Mouse (Mus musculus) heart, postnatal 0 days (tissue): ENCODE results near the gene Gm17428.

Experiments
- CTCF ChIP-seq: IDR thresholded peaks from 2 replicates; pipeline ENCODE4 v1.5.1; 2016; ENCODE audit warnings: antibody characterized with exemption, control low read depth, low read depth
- EP300 ChIP-seq: IDR thresholded peaks from 2 replicates; pipeline ENCODE4 v1.6.1; 2016; ENCODE audit warnings: antibody characterized with exemption, low read depth

GRCm38 (mm10) chr14:54954474-54954873 is 22.3 kb upstream of the Gm17428 start:
- TF ChIP-seq CTCF (no peak), EP300 (no peak)
